Mouse (Mus musculus) liver, embryonic 13.5 days (tissue): Measurements from ENCODE around the gene Nhp2. TPM values are rescaled to one million over a fixed set of nuclear protein-coding genes. Genes with fewer than 3 reads are reported as not detected.
"Not testable (repeated sequence)": the region's sequence is repeated elsewhere in the genome, so short reads cannot be mapped to it uniquely, and the experiment has no call there.

Experiments
- ATAC-seq: fragments of 200-750 bp; cut with Nextera tagmentation; 2 replicates; pipeline ENCODE4 v1.8.0; 2017; ENCODE audit warnings: low read depth, mild to moderate bottlenecking, moderate number of reproducible peaks, moderate library complexity
- DNase-seq: peaks from one replicate; pipeline ENCODE4 v3.0.0; 2022
- H3K27ac ChIP-seq: fragments of 300-500 bp; sonication (generic); 2 replicates; pipeline ENCODE4 v1.5.1; 2015; ENCODE audit warnings: moderate library complexity, mild to moderate bottlenecking, inconsistent platforms
- H3K27me3 ChIP-seq: fragments of 300-500 bp; sonication (generic); 2 replicates; pipeline ENCODE4 v1.6.1; 2015; ENCODE audit warnings: mild to moderate bottlenecking, inconsistent platforms
- H3K36me3 ChIP-seq: fragments of 300-500 bp; sonication (generic); 2 replicates; pipeline ENCODE4 v1.6.1; 2015; ENCODE audit warnings: mild to moderate bottlenecking, inconsistent platforms
- H3K4me1 ChIP-seq: fragments of 300-500 bp; sonication (generic); replicated peaks from 2 replicates; pipeline ENCODE4 v1.6.1; 2015; ENCODE audit warnings: inconsistent platforms
- H3K4me2 ChIP-seq: fragments of 300-500 bp; sonication (generic); 2 replicates; pipeline ENCODE4 v1.6.1; 2015; ENCODE audit warnings: inconsistent platforms, mild to moderate bottlenecking, moderate library complexity
- H3K4me3 ChIP-seq: fragments of 300-500 bp; sonication (generic); replicated peaks from 2 replicates; pipeline ENCODE4 v1.5.1; 2015; ENCODE audit warnings: mild to moderate bottlenecking, inconsistent platforms
- H3K9ac ChIP-seq: fragments of 300-500 bp; sonication (generic); 2 replicates; pipeline ENCODE4 v1.6.1; 2015; ENCODE audit warnings: mild to moderate bottlenecking, inconsistent platforms
- H3K9me3 ChIP-seq: fragments of 300-500 bp; sonication (generic); replicated peaks from 2 replicates; pipeline ENCODE4 v1.6.1; 2016; ENCODE audit warnings: inconsistent platforms
- WGBS: fragments of 180-500 bp; shearing (Covaris S2); methylation state at CpG from one replicate; pipeline ENCODE4 v1.1.7; 2015; ENCODE audit not compliant: insufficient replicate concordance; 5-methylcytosine and 5-hydroxymethylcytosine counted together
- polyA plus RNA-seq: library from polyadenylated mRNA; unstranded; fragments of >200 nt; fragmentation: Nextera tagmentation; extraction: Ambion mirVana; gene quantifications from 2 replicates; pipeline ENCODE4 v1.2.1, GENCODE M21; 2015

The Nhp2 gene
- polyA plus RNA-seq, 1 experiment from 2014 or later: 203 TPM

DNA sequence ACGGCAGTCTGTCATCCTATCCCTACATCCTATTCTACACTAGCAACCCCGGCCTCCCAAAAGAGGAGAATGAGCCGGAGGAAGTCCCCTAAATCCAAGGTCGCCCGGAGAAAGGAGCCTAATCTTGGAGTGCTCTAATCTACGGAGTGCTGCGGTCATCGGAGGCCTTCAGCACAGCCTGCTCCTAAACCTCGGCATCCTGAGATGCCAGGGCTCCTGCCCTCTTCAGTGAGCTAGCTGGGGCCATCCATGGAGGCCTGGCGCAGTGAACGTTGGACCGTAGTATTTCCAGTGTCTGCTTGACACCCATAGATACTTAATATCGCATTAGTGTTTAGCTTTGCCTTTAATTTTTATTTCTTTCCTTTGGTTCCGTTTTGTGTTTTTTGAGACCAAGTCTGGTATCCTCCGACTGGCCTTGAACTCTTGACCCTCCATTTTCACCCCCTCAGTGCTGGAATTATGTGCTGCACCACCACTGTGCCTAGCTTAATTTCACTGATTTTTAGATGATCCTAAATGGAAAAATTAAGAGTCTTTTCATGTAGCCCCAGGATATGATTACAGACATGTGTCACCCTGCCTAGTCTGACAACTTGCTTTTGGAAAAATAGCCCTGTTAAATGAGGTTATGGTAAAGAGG lies 12.3 kb upstream of the Nhp2 start:
- ATAC-seq (peak; percentile 57), DNase-seq (no peak)
- Histone ChIP-seq H3K27me3 (no peaks in the 10 kb centered on the region), H3K4me3 (peak overlapping the region; percentile 97), H3K4me2 (peak overlapping the region; percentile 95), H3K9me3 (no peaks in the 10 kb centered on the region), H3K9ac (peak overlapping the region; percentile 97), H3K36me3 (peaks cover 35% of the 10 kb centered on the region), H3K4me1 (peaks cover 80% of the 10 kb centered on the region), H3K27ac (peak overlapping the region; percentile 90)
- 9% methylated on average over 15 of the region's 15 CpGs for WGBS

DNA sequence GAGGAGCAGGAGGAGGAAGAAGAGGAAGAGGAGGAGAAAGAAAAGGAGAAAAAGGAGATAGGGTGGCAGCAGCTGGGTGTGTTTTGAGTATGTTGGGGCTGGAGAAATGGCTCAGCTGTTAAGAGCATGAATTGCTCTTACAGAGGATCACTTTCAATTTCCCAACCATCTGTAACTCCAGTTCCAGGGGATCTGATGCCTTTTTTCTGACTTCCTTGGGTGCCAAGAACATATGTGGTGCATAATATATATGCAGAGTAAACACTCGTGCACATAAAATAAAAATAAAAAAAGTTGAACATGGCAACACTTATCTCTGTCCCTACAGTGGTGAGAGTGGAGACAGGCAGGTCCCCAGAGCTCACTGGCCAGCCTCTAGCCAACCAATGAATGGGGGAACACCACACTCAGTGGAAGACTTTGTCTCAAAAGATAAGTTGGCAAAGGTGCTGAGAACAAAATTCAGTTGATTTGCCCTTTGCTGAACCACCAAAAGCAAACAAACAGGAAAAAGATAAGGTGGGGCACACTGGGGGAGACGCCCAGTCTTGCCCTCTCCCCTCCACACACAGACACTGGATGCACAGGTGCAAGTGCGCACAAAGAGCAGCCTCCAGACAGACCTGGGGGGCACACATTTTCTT lies 10.1 kb upstream of the Nhp2 start:
- peaks cover 13% of the 10 kb centered on the region for H3K36me3 ChIP-seq
- H3K9me3 ChIP-seq: no peaks in the 10 kb centered on the region
- peak overlapping the region; percentile 4 for H3K4me3 ChIP-seq
- H3K4me1 ChIP-seq: peaks cover 59% of the 10 kb centered on the region
- peak overlapping the region; percentile 44 for H3K9ac ChIP-seq
- DNase-seq (peak; percentile 56), ATAC-seq (peak; percentile 62)
- peak overlapping the region; percentile 46 for H3K4me2 ChIP-seq
- peak overlapping the region; percentile 90 for H3K27ac ChIP-seq
- no peaks in the 10 kb centered on the region for H3K27me3 ChIP-seq
- 16% methylated on average over 3 of the region's 3 CpGs for WGBS

DNA sequence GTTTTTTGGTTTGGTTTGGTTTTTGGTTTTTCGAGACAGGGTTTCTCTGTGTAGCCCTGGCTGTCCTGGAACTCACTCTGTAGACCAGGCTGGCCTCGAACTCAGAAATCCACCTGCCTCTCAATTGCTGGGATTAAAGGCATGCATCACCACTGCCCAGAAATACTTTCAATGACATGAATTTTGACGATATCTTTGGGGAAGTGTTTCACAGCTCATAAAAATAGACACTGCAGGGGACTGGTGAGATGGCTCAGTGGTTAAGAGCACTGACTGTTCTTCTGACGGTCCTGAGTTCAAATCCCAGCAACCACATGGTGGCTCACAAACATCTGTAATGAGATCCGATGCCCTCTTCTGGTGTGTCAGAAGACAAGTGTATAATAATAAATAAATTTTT lies 9.6 kb upstream of the Nhp2 start:
- H3K36me3 ChIP-seq, ATAC-seq, H3K27me3 ChIP-seq, DNase-seq, H3K9me3 ChIP-seq, H3K4me3 ChIP-seq: not testable (repeated sequence)
- WGBS: 47% methylated on average over 5 of the region's 5 CpGs
- peak overlapping the region; percentile 90 for H3K27ac ChIP-seq
- H3K4me1 ChIP-seq: peaks cover 59% of the 10 kb centered on the region
- H3K9ac ChIP-seq: peak overlapping the region; percentile 44
- H3K4me2 ChIP-seq: peak overlapping the region; percentile 46

DNA sequence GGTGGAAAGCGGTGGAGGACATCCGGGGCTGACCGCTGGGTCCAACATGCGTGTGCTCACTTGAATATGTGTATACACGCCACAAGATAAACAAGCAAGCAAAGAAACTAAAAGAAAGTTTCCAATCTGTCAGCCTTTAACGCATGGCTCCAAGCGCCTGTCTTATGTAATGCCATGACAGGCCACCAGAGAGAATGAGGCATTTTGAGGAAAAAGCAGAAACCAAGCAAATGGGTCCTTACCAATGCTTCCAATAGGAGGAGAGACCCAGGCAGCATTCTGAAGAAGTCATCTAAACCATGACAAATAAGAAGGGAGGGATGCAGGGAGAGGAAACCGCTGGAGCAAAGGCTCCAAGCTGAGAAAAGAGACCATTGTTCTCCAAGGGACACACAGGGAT lies 5.3 kb upstream of the Nhp2 start:
- Histone ChIP-seq H3K9me3 (no peaks in the 10 kb centered on the region), H3K4me3 (no peak overlapping the region), H3K4me2 (0 out of 2 replicates have a peak overlapping the region, but pooled peaks have one; percentile 77), H3K9ac (0 out of 2 replicates have a peak overlapping the region, but pooled peaks have one; percentile 79), H3K27me3 (no peaks in the 10 kb centered on the region), H3K36me3 (no peaks in the 10 kb centered on the region), H3K27ac (0 out of 2 replicates have a peak overlapping the region, but pooled peaks have one; percentile 85), H3K4me1 (peaks cover 58% of the 10 kb centered on the region)
- 81% methylated on average over 8 of the region's 8 CpGs for WGBS
- ATAC-seq (no peak), DNase-seq (no peak)

DNA sequence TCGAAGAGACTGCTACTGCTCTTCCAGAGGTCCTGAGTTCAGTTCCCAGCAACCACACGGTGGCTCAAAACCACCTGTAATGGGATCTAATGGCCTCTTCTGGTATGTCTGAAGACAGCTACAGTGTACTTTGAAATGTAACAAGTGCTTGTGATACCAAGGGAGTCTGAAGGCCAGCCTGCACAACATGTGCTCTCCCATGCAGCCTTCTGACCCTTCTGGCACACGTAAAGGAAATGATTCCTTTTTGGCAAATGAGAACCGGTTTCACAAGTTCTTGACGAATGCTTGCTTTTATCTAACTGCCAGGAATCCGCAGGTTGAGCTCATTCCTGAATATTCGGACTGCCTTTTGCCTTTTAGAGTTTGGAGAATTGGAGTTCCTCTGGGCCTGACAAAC lies 4.4 kb upstream of the Nhp2 start:
- Histone ChIP-seq H3K36me3 (no peaks in the 10 kb centered on the region), H3K9me3 (no peaks in the 10 kb centered on the region), H3K27me3 (no peaks in the 10 kb centered on the region), H3K4me1 (peaks cover 53% of the 10 kb centered on the region), H3K4me2 (peak overlapping the region; percentile 77), H3K4me3 (peak overlapping the region; percentile 57), H3K9ac (peak overlapping the region; percentile 79), H3K27ac (peak overlapping the region; percentile 85)
- 29% methylated on average over 7 of the region's 7 CpGs for WGBS
- ATAC-seq (no peak), DNase-seq (no peak)

DNA sequence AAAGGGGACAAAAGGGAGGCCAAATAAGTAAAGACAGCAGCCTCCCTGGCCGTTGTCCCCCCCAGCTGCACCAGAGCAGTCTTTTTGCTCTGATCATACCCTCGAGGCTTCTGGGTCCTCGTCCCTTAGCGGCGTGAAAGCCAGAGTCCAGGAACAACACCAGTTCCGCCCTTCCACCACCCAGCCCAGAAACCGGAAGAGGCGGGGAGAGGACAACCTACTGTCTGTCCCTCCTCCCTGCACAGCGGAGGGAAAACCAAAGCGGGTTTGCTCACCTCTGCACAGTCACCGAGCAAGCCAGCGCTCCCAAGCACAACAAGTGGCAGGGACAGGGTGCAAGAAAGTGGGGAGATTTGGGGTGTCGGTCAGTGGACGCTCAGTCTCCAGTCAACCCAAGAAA lies 3.9 kb upstream of the Nhp2 start:
- peak overlapping the region; percentile 85 for H3K27ac ChIP-seq
- DNase-seq (peak; percentile 80), ATAC-seq (peak; percentile 87)
- no peaks in the 10 kb centered on the region for H3K27me3 ChIP-seq
- H3K9me3 ChIP-seq: no peaks in the 10 kb centered on the region
- H3K4me2 ChIP-seq: peak overlapping the region; percentile 77
- peaks cover 53% of the 10 kb centered on the region for H3K4me1 ChIP-seq
- H3K4me3 ChIP-seq: peak overlapping the region; percentile 57
- H3K9ac ChIP-seq: peak overlapping the region; percentile 79
- no peaks in the 10 kb centered on the region for H3K36me3 ChIP-seq
- under 1% methylated on average over 14 of the region's 14 CpGs for WGBS

DNA sequence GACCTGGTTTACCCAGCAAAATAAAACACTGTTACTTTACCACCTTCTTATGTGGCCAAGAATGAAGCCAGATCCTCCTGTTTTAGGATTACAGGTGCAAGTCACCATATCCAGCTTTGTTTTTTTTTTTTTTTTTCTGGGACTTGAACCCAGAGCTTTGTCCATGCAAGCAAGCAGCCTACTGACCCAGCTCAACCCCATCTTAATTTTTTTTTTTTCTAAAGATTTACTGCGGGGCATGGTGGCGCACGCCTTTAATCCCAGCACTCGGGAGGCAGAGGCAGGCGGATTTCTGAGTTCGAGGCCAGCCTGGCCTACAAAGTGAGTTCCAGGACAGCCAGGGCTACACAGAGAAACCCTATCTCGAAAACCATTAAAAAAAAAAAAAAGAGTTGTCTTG lies 3.4 kb upstream of the Nhp2 start:
- Histone ChIP-seq H3K4me2 (peak overlapping the region; percentile 77), H3K9ac (peak overlapping the region; percentile 79), H3K27ac (peak overlapping the region; percentile 85), H3K4me1 (peaks cover 56% of the 10 kb centered on the region), H3K4me3 (peak overlapping the region; percentile 57)
- not testable (repeated sequence) for H3K27me3 ChIP-seq, H3K36me3 ChIP-seq, ATAC-seq, H3K9me3 ChIP-seq, DNase-seq
- 81% methylated on average over 7 of the region's 7 CpGs for WGBS

DNA sequence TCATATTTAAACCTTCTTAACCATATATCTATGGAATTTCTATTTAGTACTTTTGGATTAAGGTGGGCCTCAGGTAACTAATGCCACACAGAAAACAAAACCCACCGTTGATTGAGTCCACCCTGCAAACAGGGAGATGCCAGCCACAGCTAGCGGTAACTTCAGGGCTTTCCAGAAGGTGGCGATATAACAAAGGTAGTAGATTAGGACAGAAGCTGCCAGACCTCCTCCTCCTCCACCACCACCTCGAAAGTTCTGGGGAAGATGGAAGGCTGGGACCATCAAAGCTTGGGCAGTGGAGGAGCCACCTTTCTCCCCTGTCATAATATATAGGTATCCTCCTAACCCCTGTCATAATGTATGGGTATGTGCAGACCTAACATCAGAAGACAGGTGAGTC lies 1.8 kb upstream of the Nhp2 start:
- peaks cover 62% of the 10 kb centered on the region for H3K4me1 ChIP-seq
- ATAC-seq (no peak), DNase-seq (peak; percentile 65)
- peaks cover 13% of the 10 kb centered on the region for H3K36me3 ChIP-seq
- H3K27ac ChIP-seq: no peak overlapping the region
- H3K27me3 ChIP-seq: no peaks in the 10 kb centered on the region
- H3K4me3 ChIP-seq: no peak overlapping the region
- no peaks in the 10 kb centered on the region for H3K9me3 ChIP-seq
- H3K4me2 ChIP-seq: no peak overlapping the region
- H3K9ac ChIP-seq: no peak overlapping the region
- WGBS: 5% methylated on average over 4 of the region's 4 CpGs

DNA sequence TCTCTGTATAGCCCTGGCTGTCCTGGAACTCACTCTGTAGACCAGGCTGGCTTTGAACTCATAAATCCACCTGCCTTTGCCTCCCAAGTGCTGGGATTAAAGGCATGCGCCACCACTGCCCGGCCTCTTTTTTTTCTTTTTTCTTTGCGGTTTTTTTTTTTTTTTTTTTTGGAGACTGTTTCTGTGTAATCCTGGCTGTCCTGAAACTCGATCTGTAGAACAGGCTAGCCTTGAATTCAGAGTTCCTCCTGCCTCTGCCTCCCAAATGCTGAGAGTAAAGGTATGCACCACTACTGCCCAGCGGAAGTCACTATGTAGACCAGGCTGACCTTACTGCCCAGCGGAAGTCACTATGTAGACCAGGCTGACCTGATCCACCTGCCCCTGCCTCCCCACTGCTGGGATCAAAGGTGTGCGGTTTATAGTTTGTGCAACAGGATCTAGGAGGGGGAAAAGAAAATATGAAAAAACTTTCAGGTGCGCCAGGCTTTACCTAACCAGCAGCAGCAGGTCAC lies 584 bp upstream of the Nhp2 start:
- Histone ChIP-seq H3K4me2 (peak overlapping the region; percentile 91), H3K4me3 (peak overlapping the region; percentile 86), H3K9ac (peak overlapping the region; percentile 85), H3K4me1 (peaks cover 71% of the 10 kb centered on the region), H3K9me3 (no peaks in the 10 kb centered on the region), H3K27me3 (no peaks in the 10 kb centered on the region), H3K27ac (peak overlapping the region; percentile 35), H3K36me3 (peaks cover 26% of the 10 kb centered on the region)
- 24% methylated on average over 8 of the region's 8 CpGs for WGBS
- no peak for DNase-seq
- ATAC-seq: peak; percentile 18

DNA sequence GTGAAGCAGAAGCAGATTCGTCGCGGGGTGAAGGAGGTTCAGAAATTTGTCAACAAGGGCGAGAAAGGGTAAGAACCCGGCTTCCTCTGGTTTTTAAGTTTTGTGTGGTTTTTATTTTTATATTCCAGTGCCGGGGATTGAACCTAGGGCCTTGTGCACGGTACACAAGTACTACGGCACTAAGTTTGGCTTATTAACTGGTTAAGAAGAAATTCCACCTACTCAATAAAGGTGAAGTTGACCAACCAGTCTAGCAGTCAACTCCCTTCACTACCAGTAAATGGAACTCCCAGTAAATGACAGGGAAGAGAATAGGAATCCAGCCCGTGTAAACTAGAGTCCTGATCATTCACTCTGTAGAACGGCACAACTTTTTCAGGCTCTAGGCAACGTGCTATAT lies 549 bp downstream of the Nhp2 start:
- Histone ChIP-seq H3K27me3 (no peaks in the 10 kb centered on the region), H3K27ac (peak overlapping the region; percentile 64), H3K4me2 (peak overlapping the region; percentile 91), H3K4me1 (peaks cover 75% of the 10 kb centered on the region), H3K36me3 (peaks cover 37% of the 10 kb centered on the region), H3K9me3 (no peaks in the 10 kb centered on the region), H3K9ac (peak overlapping the region; percentile 85), H3K4me3 (peak overlapping the region; percentile 86)
- no peak for ATAC-seq
- WGBS: under 1% methylated on average over 11 of the region's 11 CpGs
- no peak for DNase-seq

DNA sequence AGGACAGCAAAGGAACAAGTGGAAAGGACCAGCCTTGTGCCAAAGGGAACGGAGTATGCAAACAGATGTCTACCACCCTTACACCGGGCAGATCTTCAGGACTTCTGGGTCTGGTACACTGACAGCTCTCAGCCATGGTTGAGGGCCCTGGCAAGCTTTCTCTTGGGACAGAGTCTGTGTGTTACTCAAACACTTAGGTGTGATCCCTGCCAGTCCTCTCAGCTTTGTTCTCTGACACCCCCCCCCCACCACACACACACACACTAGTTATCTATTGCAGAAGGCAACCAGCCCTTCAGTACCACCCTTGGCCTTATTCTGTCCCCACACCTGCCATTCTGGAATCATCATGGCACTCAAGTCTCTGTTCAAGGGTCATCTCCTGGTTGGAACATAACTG lies 2.2 kb downstream of the Nhp2 start:
- H3K9me3 ChIP-seq: no peaks in the 10 kb centered on the region
- no peak for DNase-seq
- ATAC-seq: no peak
- peaks cover 69% of the 10 kb centered on the region for H3K4me1 ChIP-seq
- H3K4me2 ChIP-seq: peak overlapping the region; percentile 91
- H3K27me3 ChIP-seq: no peaks in the 10 kb centered on the region
- H3K9ac ChIP-seq: peak overlapping the region; percentile 85
- peaks cover 52% of the 10 kb centered on the region for H3K36me3 ChIP-seq
- H3K27ac ChIP-seq: no peak overlapping the region
- no peak overlapping the region for H3K4me3 ChIP-seq
- WGBS: 91% methylated on average over 2 of the region's 2 CpGs
